Mouse (Mus musculus): ENCODE measurements around the gene Gm20708.

The Gm20708 gene

GRCm38 (mm10) chr11:117810401-117811046, 1.1 kb downstream of the Gm20708 start:
- WGBS, result 4% methylated on average over 21 of the region's 21 CpGs

GRCm38 (mm10) chr11:117813867-117814266, 4.4 kb downstream of the Gm20708 start:
- 65% methylated on average over 5 of the region's 5 CpGs for WGBS

- 89% methylated on average over 6 of the region's 6 CpGs for WGBS
Observed at GRCm38 (mm10) chr11:117814704-117815366, 5.4 kb downstream of the Gm20708 start.

- 56% methylated on average over 9 of the region's 9 CpGs for WGBS
Observed at GRCm38 (mm10) chr11:117815850-117816249, 6.4 kb downstream of the Gm20708 start.

DNA sequence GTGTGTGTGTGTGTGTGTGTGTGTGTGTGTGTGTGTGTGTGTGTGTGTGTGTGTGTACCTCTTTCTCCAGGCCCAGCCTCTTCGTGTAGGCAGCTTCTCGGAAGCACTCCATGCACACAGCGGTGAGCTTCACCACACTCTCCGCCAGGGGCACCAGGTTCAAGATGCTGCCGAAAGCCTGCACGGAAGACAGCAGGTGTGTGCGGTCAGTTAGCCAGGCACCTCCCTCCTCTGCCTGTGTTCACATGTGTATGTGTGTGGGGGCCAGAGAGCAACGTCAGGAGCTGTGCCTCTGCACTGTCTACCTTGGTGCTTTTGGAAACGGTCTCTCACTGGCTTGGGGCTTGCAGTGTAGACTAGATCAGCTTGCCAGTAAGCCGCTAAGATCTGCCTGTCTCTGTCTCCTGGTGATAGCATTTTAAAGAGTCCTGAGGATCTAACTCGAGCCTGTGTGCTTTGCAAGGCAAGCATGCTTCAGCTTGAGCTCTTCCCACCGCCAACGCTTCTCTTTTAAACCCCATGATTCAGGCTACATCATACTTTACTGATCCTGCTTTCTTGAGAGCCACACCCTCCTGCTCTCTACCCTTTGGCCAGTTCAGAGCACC, 7.0 kb downstream of the Gm20708 start:
- 75% methylated on average over 13 of the region's 13 CpGs for WGBS

DNA sequence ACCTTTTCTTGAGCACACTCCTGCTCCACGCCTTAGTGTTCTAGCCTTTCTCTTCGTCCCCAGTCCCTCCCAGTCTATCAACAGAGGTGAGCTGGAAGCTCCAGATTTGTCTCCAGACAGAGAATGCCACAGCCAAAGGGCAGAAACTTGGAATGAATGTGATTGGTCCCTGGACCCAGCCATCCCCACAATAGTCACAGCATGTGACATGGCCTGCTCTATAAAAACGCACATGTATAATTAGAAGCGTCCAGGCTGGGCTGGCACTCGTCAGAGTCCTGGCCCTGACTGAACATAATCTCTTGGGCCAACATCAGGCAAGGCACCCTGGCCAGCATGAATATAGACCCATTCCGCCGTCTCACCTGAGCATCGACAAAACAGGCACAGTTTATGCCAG, 9.6 kb downstream of the Gm20708 start:
- 53% methylated on average over 8 of the region's 8 CpGs for WGBS

DNA sequence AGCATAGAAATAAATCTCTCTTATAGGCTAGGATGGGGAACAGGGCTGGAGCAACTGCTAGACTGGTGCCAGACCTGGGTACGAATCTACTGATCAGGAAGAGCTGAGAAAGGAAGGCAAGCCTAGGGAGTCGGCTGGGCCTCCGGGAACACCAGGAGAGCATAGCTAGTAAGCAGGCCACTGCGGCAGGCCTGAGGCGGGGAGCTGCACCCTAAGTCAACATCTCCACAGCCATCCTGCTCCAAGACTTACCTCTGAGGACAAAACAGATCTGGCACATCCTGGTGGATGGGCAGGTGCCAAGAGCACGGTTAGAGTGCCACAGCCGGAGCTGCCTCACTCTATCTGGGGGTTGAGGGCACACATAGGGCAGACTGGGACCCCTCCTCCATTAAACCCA, 10.7 kb downstream of the Gm20708 start:
- 97% methylated on average over 7 of the region's 7 CpGs for WGBS

DNA sequence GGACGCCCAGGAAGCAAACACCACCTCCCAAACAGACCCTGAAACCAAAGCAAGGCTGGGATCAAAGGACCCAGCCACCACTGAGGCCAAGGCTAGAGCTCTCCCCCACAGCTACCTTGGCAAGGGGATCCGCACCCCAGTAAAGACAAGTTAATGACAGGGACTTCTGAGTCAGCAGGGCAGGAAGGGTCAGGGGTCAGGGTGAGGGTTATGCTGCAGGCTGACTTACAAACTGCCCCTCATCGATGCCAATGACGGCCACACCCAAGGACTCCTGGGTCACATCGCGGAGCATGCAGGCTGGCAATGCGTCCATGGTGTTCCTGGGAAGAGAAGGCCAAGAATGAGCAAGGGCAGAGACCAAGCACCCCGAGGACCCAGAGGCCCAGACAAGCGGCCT, 12.4 kb downstream of the Gm20708 start:
- WGBS, result 94% methylated on average over 9 of the region's 9 CpGs

- 59% methylated on average over 7 of the region's 7 CpGs for WGBS
Observed at GRCm38 (mm10) chr11:117822728-117823241, 13.3 kb downstream of the Gm20708 start.

GRCm38 (mm10) chr11:117823411-117823810, 13.9 kb downstream of the Gm20708 start:
- 91% methylated on average over 6 of the region's 6 CpGs for WGBS

GRCm38 (mm10) chr11:117824060-117824969, 14.8 kb downstream of the Gm20708 start:
- WGBS, result 8% methylated on average over 23 of the region's 23 CpGs

GRCm38 (mm10) chr11:117825333-117826101, 16.0 kb downstream of the Gm20708 start, which contains the start of the genes Afmid and Tk1:
TSS of gene Afmid (plus strand) at chr11:117825924.
TSS of gene Tk1 (minus strand) at chr11:117826092.
- under 1% methylated on average over 34 of the region's 34 CpGs for WGBS

DNA sequence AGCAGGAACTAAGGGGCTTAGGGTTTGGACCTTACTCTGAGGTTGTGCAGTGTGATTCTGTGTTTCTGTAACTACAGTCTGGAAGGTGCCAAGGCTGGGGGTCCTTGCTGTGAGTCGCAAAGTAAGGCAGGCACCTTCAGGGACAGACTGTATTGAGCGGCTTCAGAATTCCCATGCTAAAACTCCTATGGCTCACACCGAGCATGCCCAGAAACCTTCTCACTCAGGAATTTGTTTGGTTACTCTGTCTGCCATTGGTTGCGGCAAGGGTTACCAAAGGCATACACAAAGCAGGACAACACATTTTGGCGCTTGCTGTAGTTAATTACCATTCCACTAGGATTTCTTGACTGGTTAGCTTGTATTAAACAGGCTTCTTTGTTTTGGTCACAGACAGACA, 16.7 kb downstream of the Gm20708 start:
- WGBS, result 23% methylated on average over 5 of the region's 5 CpGs

DNA sequence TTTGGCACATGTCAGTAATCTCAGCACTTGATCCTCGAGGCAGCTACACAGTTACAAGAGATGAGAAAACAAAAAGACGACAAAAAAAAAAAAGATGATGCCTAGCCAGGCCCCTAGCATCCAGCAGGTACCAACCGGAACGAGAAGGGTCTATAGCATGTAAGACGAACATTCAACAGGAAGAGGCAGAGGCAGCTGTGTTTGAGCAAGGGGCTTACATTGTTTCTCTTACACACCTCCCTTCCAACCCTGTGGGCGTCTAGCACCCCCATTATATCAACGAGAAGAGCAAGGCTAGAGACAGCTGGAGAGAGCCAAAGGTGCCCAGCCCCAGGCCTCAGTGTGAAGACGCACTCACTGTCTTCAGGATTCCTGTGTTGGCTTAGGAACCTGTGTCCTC, 17.4 kb downstream of the Gm20708 start:
- 67% methylated on average over 8 of the region's 8 CpGs for WGBS

DNA sequence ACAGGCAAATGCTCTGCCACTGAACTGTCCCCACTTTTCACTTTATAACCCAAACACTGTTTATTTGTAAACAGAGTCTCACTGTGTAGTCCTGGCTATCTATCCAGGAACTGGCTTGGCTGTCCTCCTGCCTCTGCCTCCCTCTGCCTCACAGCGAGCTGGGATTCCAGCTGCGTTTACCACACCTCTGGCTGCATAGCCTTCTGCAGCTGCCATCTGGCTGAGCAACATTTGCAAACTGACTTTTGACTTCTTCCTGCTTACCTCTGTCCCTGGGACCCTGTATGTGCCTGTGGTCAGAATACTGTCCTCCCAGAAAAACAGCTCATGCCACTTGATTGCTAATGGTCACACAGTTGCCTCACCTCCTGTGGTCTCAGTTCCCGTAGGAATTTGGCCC, 17.9 kb downstream of the Gm20708 start:
- 77% methylated on average over 3 of the region's 3 CpGs for WGBS

DNA sequence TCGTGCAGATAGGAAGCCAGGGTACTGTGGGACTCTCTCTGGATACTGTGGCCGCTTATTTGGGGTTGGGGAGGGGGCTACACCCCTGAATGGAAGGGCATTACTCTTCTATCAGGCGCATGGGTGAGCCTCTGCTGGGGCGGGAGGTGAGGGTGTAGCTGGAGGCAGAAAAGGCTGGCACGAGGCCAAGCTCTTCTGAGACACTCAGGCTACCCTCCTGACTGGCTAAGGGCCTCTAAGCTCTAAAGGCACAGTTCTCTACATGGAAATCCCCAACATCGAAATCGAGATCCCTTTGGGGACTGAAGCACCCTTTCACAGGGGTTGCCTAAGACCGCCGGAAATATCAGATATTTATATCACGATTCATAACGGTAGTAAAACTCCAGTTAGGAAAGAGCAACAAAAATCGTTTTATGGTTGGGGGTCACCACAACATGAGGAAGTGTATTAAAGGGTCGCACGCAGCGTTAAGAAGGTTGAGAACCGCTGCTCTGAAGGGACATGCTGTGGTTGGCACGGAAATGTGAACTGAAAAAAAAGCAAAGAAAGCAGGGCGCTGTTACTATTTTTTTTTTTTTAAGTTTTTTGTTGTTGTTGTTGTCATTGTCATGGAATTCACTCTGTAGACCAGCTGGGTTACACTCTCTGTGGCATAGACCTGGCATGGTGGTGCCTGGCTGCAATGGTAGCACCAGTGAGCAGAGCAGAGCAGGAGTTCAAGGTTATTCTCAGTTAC, 18.9 kb downstream of the Gm20708 start:
- WGBS, result 65% methylated on average over 18 of the region's 18 CpGs

GRCm38 (mm10) chr11:117828888-117829604, 19.6 kb downstream of the Gm20708 start:
- 66% methylated on average over 9 of the region's 9 CpGs for WGBS

DNA sequence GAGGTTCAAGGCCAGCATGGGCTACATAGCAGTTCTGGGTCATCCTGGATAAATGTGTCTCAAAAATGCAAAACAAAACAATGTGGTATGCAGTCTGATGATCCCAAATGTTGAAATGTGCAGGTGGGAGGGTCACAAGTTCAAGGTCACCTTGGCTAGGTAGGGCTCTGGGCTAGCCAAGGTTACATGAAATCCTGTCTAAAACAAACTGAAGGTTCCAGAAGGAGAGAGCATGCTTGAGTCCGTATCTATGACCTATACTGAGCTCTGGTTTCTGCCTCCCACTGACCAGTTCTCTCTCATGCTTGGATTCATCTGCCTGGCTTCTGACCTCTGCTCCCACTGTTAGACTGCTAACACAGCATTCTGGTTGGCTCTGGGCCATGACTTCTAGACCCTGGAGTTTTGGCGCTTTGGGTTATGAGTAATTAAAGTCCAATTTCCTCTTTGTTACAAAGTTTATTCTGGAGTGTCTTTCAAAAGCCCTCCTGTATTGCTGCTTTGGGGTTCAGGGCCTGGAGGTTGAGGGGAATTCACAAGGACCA, 20.3 kb downstream of the Gm20708 start:
- WGBS, result 71% methylated on average over 2 of the region's 2 CpGs

DNA sequence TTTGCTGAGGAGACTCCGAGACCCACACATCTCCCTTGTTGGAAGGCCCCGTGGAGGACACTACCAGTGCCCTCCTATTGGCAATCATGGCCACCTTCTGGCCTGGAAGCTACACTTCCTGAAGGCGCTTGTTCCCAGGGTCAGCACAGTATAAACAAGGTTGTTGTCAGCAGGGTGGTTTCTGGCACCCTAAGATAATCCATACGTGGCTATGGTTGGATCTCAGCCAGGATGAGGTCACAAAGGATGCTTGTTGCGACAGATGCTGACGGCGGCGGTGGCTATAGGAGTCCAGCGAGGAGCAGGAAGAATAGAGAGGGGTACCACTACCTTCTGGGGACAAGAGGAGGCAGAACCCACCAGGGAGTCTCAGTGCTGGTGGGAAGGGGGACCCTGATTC, 20.9 kb downstream of the Gm20708 start:
- WGBS, result 64% methylated on average over 9 of the region's 9 CpGs

Data from cerebral cortex, adult 2 months (tissue).